Comparison of ENCODE assay signal across 8 mouse cellular contexts in the genomic region with DNA sequence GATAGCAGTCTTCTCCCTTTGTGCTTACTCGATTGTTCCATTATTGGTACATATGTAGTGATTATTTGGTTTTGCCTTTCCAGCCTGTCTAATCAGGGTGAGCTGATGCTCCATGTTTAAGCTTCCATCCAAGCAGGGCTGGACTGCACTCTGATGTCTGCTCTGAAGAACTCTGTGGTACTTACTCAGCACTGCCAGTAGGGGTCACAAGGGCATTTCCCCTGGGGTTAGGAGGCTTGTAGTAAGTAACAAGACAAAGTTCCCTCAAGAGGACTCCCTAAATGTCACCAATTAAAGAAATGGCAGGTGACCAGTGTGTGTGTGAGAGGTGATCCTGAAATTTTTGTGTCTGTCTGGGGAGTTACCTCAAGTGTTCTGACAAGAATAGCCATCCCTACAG.
DNase-seq lines count a peak whose midpoint lies in the region; ATAC-seq lines count a peak whose summit lies in the region.

No protein-coding gene starts in this region.

- H3K27me3 ChIP-seq in midbrain, embryonic 12.5 days: no peaks in the 10 kb centered on the region; the same call in 1 of the 2 replicates
- H3K27me3 ChIP-seq in midbrain, embryonic 10.5 days (ENCODE audit: low read depth, poor library complexity, severe bottlenecking): peaks cover 40% of the 10 kb centered on the region

- H3K4me2 ChIP-seq in midbrain, embryonic 12.5 days (replicated peaks): no peak overlapping the region

- peak; percentile 32 for DNase-seq in adrenal gland, adult 2 months
- no peak for DNase-seq in adrenal gland, adult 18-20 months (ENCODE audit: low spot score in 2 of 2)
- no peak for DNase-seq in midbrain, embryonic 10.5 days (ENCODE audit: low spot score)
- peak; percentile 49 for DNase-seq in retina, embryonic 14.5 days (ENCODE audit: low spot score)
- DNase-seq in right cerebral cortex, postnatal 36 days (ENCODE audit: low spot score in 2 of 2): no peak
- no peak for DNase-seq in layer of hippocampus, postnatal 10 days (ENCODE audit: low spot score in 2 of 2)

- 0 out of 2 replicates have a peak, but pooled peaks have one; percentile 12 for ATAC-seq in midbrain, embryonic 12.5 days (ENCODE audit: low FRiP score, low read depth)
- ATAC-seq in hematopoietic stem cell, adult 5-6 weeks (replicated peaks in 1 of 2; ENCODE audit: insufficient read depth in 1 of 2, low FRiP score in 2 of 2, low TSS enrichment in 1 of 2, low read depth in 1 of 2, poor library complexity in 2 of 2, severe bottlenecking in 2 of 2): peak; percentile 61 to 72

- H3K9me3 ChIP-seq in midbrain, embryonic 12.5 days: no peaks in the 10 kb centered on the region
- no peaks in the 10 kb centered on the region for H3K9me3 ChIP-seq in midbrain, embryonic 10.5 days (replicated peaks)

- H3K27ac ChIP-seq in midbrain, embryonic 12.5 days (replicated peaks): no peak overlapping the region
- H3K27ac ChIP-seq in midbrain, embryonic 10.5 days (replicated peaks): no peak overlapping the region

- H3K36me3 ChIP-seq in midbrain, embryonic 12.5 days: no peaks in the 10 kb centered on the region
- H3K36me3 ChIP-seq in midbrain, embryonic 10.5 days: no peaks in the 10 kb centered on the region

- no peak overlapping the region for H3K4me3 ChIP-seq in midbrain, embryonic 12.5 days
- H3K4me3 ChIP-seq in midbrain, embryonic 10.5 days: no peak overlapping the region

- H3K9ac ChIP-seq in midbrain, embryonic 12.5 days (replicated peaks): no peak overlapping the region

- WGBS in midbrain, embryonic 12.5 days: 74% methylated on average over 1 of the region's 1 CpGs
- 72% methylated on average over 1 of the region's 1 CpGs for WGBS in midbrain, embryonic 10.5 days

- peaks cover 8% of the 10 kb centered on the region for H3K4me1 ChIP-seq in midbrain, embryonic 12.5 days
- H3K4me1 ChIP-seq in midbrain, embryonic 10.5 days: peaks cover 22% of the 10 kb centered on the region

Comparison
In these comparisons a context has a peak if more than half of its experiments do, and no peak if none do; other contexts are left out.
1. DNase-seq: peak in adrenal gland, adult 2 months (single experiment) and retina, embryonic 14.5 days (single experiment); none in adrenal gland, adult 18-20 months (0 of 2), midbrain, embryonic 10.5 days (single experiment), right cerebral cortex, postnatal 36 days (0 of 2) and layer of hippocampus, postnatal 10 days (0 of 2).